Mouse (Mus musculus) heart, adult 2 months (tissue): ENCODE measurements at regions not wholly inside any gene's neighbourhood (a gene's known extent, or its start where the extent isn't known, plus 50 kb on each side); places are given as distances from the start of the nearest gene placed in this dataset.

Experiments used
- DNase-seq, 2 experiments: peaks; one replicate each; pipeline ENCODE4 v3.0.0; 2021
- H3K27ac ChIP-seq: fragments of 200-600 bp; 2 replicates; pipeline ENCODE4 v1.8.1; 2022
- H3K27me3 ChIP-seq: fragments of 200-500 bp; 2 replicates; pipeline ENCODE4 v1.6.1; 2012; ENCODE audit warnings: mild to moderate bottlenecking, low read length, inconsistent platforms, mixed read lengths; ENCODE audit not compliant: control insufficient read depth, insufficient read depth
- H3K36me3 ChIP-seq: fragments of 200-500 bp; 2 replicates; pipeline ENCODE4 v1.6.1; 2012; ENCODE audit warnings: low read length, inconsistent platforms; ENCODE audit not compliant: control insufficient read depth, insufficient read depth
- H3K4me1 ChIP-seq: fragments of 200-500 bp; 2 replicates; pipeline ENCODE4 v1.6.1; 2011; ENCODE audit warnings: low read length; ENCODE audit not compliant: control insufficient read depth, insufficient read depth
- H3K4me3 ChIP-seq: fragments of 200-600 bp; 2 replicates; pipeline ENCODE4 v1.8.1; 2022
- H3K79me2 ChIP-seq: fragments of 200-500 bp; replicated peaks from 2 replicates; pipeline ENCODE4 v1.6.1; 2012; ENCODE audit warnings: mild to moderate bottlenecking, inconsistent platforms, low read length, moderate library complexity, mixed read lengths; ENCODE audit not compliant: control insufficient read depth, insufficient read depth
- H3K9ac ChIP-seq: fragments of 200-500 bp; 2 replicates; pipeline ENCODE4 v1.6.1; 2012; ENCODE audit warnings: low read depth, mild to moderate bottlenecking, control low read depth, inconsistent platforms, low read length, mixed read lengths
- CTCF ChIP-seq: fragments of 200-600 bp; IDR thresholded peaks from 2 replicates; pipeline ENCODE4 v1.8.1; 2022; ENCODE audit warnings: antibody characterized with exemption, mild to moderate bottlenecking, moderate library complexity
- EP300 ChIP-seq: fragments of 200-500 bp; IDR thresholded peaks from 2 replicates; pipeline ENCODE4 v1.6.1; 2011; ENCODE audit warnings: low read depth, low read length, control low read depth; ENCODE audit not compliant: insufficient read depth
- POLR2A ChIP-seq: fragments of 200-500 bp; IDR thresholded peaks from 2 replicates; pipeline ENCODE4 v1.6.1; 2011; ENCODE audit warnings: mild to moderate bottlenecking, low read depth, low read length, control low read depth; ENCODE audit not compliant: insufficient read depth
- WGBS: fragments of 180-500 bp; shearing (Covaris S2); methylation state at CpG from one replicate; pipeline ENCODE4 v1.1.7; 2018; 5-methylcytosine and 5-hydroxymethylcytosine counted together
- intact Hi-C: fragments of 180-260 bp; cut with DNase I; formaldehyde crosslinking; loops from one replicate; pipeline ENCODE4 v1.15.1; 2025

- 78% methylated on average over 6 of the region's 6 CpGs for WGBS
- H3K36me3 ChIP-seq, result no peaks in the 10 kb centered on the region
- TF ChIP-seq EP300 (no peak), POLR2A (no peak), CTCF (no peak)
- no peaks in the 10 kb centered on the region for H3K27me3 ChIP-seq
- H3K9ac ChIP-seq, result no peak overlapping the region
- H3K4me1 ChIP-seq, result peaks cover 13% of the 10 kb centered on the region
- no peak for DNase-seq
- no peak overlapping the region for H3K27ac ChIP-seq
- intact Hi-C loops, result loop anchor here (2.0 kb wide), 1 partner anchor 108 kb away; no protein-coding TSS in a partner anchor
- no peaks in the 10 kb centered on the region for H3K79me2 ChIP-seq
- H3K4me3 ChIP-seq, result no peak overlapping the region
These were observed 110.9 kb upstream of the Tle3 start for GRCm38 (mm10) chr9:61261263-61261662.

DNA sequence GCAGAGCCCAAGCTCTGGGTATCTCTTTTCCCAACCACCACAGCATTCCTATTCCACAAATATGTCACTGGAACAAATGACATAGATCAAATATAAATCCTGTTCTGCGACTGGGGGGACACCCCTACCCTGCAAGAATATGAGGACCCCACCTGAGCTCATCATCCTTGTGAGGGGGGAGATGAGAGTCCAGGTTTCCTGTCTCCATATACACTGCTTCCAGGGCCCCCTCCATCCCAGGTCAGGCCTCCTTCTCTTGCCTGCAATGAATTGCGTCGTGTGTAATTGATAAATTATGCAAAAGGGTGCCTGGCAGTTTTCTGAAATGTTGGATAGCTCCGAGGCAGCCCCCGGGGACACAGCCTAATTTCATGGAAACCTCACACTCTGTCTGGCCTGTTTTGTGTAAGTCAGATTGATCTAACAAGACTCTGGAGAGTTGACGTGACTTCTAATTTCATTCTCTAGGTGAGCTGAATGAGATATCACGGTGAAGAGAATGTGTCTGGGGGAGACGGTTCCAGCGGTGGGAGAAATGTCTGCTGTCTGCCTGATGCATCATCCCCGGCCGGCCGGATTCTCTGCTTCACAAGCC is 110.3 kb upstream of the Tle3 start:
- WGBS, result 78% methylated on average over 12 of the region's 12 CpGs
- Histone ChIP-seq H3K4me3 (no peak overlapping the region), H3K4me1 (peaks cover 13% of the 10 kb centered on the region), H3K79me2 (no peaks in the 10 kb centered on the region), H3K27me3 (no peaks in the 10 kb centered on the region), H3K9ac (no peak overlapping the region), H3K36me3 (no peaks in the 10 kb centered on the region), H3K27ac (no peak overlapping the region)
- intact Hi-C loops, result loop anchor here (2.0 kb wide), 1 partner anchor 107 kb away; no protein-coding TSS in a partner anchor
- DNase-seq, result no peak
- no peak for TF ChIP-seq EP300
- TF ChIP-seq POLR2A, result no peak
- TF ChIP-seq CTCF, result no peak

DNA sequence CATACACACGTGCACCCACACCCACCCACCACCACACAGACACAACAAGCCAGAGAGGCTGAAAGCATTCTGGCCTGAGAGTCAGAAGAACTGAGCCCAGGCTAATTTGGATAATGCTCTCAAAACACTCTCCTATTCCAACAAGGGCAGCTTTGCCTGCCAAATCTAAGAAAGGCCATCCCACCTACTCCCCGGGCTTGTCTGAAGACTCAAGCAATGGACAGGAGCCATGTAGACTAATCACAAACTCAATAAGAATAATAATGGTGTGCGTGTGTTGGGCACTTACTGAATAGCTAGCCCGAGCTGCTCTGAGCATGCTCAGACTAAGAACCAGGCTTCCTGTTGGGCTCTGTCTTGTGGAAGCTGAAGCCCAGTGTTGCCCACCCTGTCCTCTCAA is 108.8 kb upstream of the Tle3 start:
- no peak overlapping the region for H3K27ac ChIP-seq
- no peak overlapping the region for H3K9ac ChIP-seq
- no peak for DNase-seq
- H3K27me3 ChIP-seq, result no peaks in the 10 kb centered on the region
- no peaks in the 10 kb centered on the region for H3K79me2 ChIP-seq
- WGBS, result 73% methylated on average over 4 of the region's 4 CpGs
- peaks cover 13% of the 10 kb centered on the region for H3K4me1 ChIP-seq
- no peaks in the 10 kb centered on the region for H3K36me3 ChIP-seq
- intact Hi-C loops, result no loop called here
- no peak for TF ChIP-seq CTCF
- no peak for TF ChIP-seq EP300
- TF ChIP-seq POLR2A, result no peak
- H3K4me3 ChIP-seq, result no peak overlapping the region

GRCm38 (mm10) chr9:61265466-61265865 is 106.7 kb upstream of the Tle3 start:
- intact Hi-C loops, result no loop called here
- Histone ChIP-seq H3K36me3 (no peaks in the 10 kb centered on the region), H3K27me3 (no peaks in the 10 kb centered on the region), H3K4me3 (no peak overlapping the region), H3K4me1 (peaks cover under 1% of the 10 kb centered on the region), H3K27ac (no peak overlapping the region), H3K9ac (no peak overlapping the region), H3K79me2 (no peaks in the 10 kb centered on the region)
- TF ChIP-seq POLR2A (no peak), EP300 (no peak), CTCF (no peak)
- DNase-seq, result no peak
- WGBS, result 93% methylated on average over 5 of the region's 5 CpGs

DNA sequence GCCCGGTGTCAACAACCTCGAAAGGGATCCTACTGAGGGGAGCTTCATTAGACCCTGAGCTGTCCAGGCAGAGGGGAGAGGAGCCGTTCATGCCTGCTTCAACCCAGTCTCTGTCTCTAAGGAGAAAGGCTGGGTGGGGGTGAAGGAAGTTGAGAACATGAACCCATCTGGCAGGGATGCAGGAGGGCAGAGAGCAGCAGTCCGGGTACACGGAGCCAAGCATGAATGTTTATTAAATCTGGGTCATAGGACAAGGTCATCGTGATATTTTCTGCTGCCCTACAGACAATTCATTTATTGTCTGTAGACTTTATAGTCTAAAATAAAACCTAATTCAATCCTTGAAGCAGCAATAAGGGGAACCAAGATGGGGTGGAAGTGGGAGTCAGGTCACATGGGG is 105.2 kb upstream of the Tle3 start:
- no peak overlapping the region for H3K27ac ChIP-seq
- intact Hi-C loops, result no loop called here
- H3K27me3 ChIP-seq, result no peaks in the 10 kb centered on the region
- 67% methylated on average over 6 of the region's 6 CpGs for WGBS
- H3K9ac ChIP-seq, result no peak overlapping the region
- H3K4me3 ChIP-seq, result no peak overlapping the region
- TF ChIP-seq CTCF (no peak), EP300 (no peak), POLR2A (no peak)
- H3K4me1 ChIP-seq, result no peaks in the 10 kb centered on the region
- H3K36me3 ChIP-seq, result no peaks in the 10 kb centered on the region
- no peak for DNase-seq
- H3K79me2 ChIP-seq, result no peaks in the 10 kb centered on the region

DNA sequence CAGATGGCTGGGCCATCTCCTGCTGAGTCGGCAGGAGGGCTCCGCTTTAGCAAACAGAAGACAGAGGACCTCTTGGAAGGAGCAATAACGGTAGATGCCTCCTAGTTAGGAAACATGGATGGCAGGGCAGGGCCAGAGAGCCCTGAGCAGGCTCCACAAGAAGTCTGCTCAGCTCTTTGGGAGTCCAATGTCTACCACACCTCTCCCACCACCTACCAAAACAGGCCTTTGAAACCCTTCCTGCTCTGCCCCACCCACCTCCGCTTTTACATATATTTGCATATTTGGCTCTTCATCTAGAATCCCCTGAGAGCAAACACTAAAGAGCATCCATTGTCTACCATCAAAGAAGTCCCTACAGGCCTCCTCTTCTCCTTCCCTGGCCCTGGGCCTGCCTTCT is 104.6 kb upstream of the Tle3 start:
- Histone ChIP-seq H3K27me3 (no peaks in the 10 kb centered on the region), H3K9ac (no peak overlapping the region), H3K36me3 (no peaks in the 10 kb centered on the region), H3K4me1 (no peaks in the 10 kb centered on the region), H3K79me2 (no peaks in the 10 kb centered on the region), H3K27ac (no peak overlapping the region), H3K4me3 (no peak overlapping the region)
- TF ChIP-seq POLR2A, result no peak
- TF ChIP-seq CTCF, result no peak
- no peak for TF ChIP-seq EP300
- intact Hi-C loops, result no loop called here
- WGBS, result 69% methylated on average over 4 of the region's 4 CpGs
- no peak for DNase-seq
